Mouse (Mus musculus) ES-E14 (cell line): ENCODE measurements around the gene 1700034J05Rik.

Source experiments
- CHD2 ChIP-seq: IDR thresholded peaks from 2 replicates; pipeline ENCODE4 v1.6.1; 2014; ENCODE audit warnings: mild to moderate bottlenecking, low read depth, low read length, inconsistent platforms
- HCFC1 ChIP-seq: IDR thresholded peaks from 2 replicates; pipeline ENCODE4 v1.6.1; 2012; ENCODE audit warnings: low read length, inconsistent platforms, borderline replicate concordance; ENCODE audit not compliant: insufficient read depth
- MAFK ChIP-seq: IDR thresholded peaks from 2 replicates; pipeline ENCODE4 v1.6.1; 2014; ENCODE audit warnings: mild to moderate bottlenecking, low read depth, low read length, inconsistent platforms; ENCODE audit not compliant: insufficient read depth
- ZC3H11A ChIP-seq: IDR thresholded peaks from 2 replicates; pipeline ENCODE4 v1.6.1; 2012; ENCODE audit warnings: low read depth, mild to moderate bottlenecking, inconsistent platforms, low read length, borderline replicate concordance
- ZNF384 ChIP-seq: IDR thresholded peaks from 2 replicates; pipeline ENCODE4 v1.6.1; 2012; ENCODE audit warnings: low read depth, low read length, inconsistent platforms

DNA sequence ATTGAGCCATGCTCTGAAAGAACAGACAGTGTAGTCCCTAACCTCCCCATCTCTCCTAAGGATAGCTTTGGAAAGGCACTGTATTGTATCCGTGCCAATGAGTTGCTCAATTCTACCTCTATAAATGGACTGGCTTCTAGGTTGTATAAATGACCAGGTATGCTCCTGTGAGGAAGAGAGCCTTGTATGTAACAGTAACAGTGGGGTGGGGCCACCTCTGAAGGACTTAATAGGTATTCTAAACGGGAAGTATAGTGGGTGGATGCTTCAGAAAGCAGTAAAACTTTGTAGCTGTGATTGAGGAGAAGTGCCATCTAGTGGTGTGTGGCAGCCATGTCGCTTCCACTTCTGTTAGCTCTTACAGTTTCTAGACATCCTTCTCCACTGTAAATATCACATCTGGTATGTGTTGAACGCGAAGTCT, 24.5 kb upstream of the 1700034J05Rik start:
- TF ChIP-seq HCFC1 (no peak), ZNF384 (no peak), ZC3H11A (no peak), MAFK (no peak), CHD2 (no peak)
